Mouse (Mus musculus) mammary gland, adult 2 months (tissue): ENCODE data around the gene Ankrd22. TPM values are rescaled to one million over a fixed set of nuclear protein-coding genes. Genes with fewer than 3 reads are reported as not detected.

Experiments used
- polyA plus RNA-seq: library from polyadenylated mRNA; depleted of rRNA; stranded (reverse); fragments of >200 nt; gene quantifications from 2 replicates; pipeline ENCODE4 v1.2.3, GENCODE M21; 2012; ENCODE audit warnings: low replicate concordance; rRNA removed

The Ankrd22 gene
- polyA plus RNA-seq, result 0.39 TPM in 1 of 2 replicates, not detected in the other

GRCm38 (mm10) chr19:34165891-34166290 lies at the start of gene Ankrd22:
Ankrd22 (minus strand) TSS chr19:34166053.

DNA sequence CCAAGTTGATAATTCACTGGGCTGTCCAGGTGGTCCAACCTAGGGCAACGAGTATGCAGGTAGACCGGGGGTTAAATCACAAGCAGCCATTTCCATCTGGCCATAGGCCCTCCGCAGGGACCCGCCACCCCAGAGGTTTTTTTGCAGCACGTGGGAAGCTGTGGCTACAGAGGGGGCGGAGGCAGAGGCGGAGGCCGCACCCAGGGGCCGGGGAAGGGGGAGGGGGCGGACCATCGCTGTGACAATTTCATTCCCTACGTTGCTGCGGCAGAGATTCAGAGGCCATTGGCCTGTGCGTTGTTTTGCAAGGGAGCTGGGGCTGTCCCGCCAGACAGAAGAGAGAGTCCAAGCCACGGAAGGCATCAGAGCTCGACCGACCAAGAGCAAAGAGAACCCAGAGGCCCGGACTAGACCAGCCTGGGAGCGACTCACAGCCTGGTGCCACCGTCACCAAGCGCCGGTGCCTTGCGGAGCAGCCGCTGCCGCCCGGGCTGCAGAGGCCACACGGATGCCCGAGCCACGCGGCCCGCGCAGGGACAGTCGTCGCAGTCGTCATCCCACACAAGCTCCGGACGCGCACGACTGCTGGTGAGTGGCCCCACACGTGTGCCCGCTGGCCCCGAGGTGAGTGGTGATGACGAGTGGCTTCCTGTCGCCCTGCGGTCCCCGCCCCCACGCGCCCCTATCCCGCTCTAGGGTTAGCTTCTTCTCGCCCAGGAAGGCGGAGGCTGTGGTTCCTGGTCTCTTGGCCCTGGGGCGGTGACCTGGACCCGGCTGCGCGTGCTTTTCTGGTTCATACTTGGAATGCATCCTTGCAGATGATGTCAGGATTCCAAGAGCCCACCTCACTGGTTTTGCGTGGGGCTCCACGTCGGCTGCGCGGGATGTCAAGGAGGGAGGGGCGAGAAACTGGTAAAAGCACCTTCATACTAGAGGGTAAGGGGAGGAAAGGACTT lies 26.4 kb upstream of the Ankrd22 start, which contains the start of gene Stambpl1:
TSS of gene Stambpl1 (plus strand) at position 222 of the 956 bp plus-strand sequence.

GRCm38 (mm10) chr19:34100633-34101032 lies 65.2 kb downstream of the Ankrd22 start, which contains the start of gene Lipm:
Lipm (plus strand) TSS chr19:34100933.

Other genes starting within 250 kb of the Ankrd22 start
- gene Lipf, start 204.9 kb downstream of the Ankrd22 start, polyA plus RNA-seq, result 0.07 TPM in 1 of 2 replicates, not detected in the other
- gene Lipk, start 157.8 kb downstream of the Ankrd22 start, polyA plus RNA-seq, result 0.22 TPM in 1 of 2 replicates, not detected in the other
- gene Lipn, start 98.7 kb downstream of the Ankrd22 start, polyA plus RNA-seq, result 0.36 TPM in 1 of 2 replicates, not detected in the other
- gene Lipm, start 65.1 kb downstream of the Ankrd22 start, polyA plus RNA-seq, result 0.30 TPM in 1 of 2 replicates, not detected in the other
- gene Stambpl1, start 26.2 kb upstream of the Ankrd22 start, polyA plus RNA-seq, result 11.4 TPM in 2 replicates
- gene Acta2, start 89.5 kb upstream of the Ankrd22 start, polyA plus RNA-seq, result 331 and 593 TPM in 2 replicates
- 1.9 and 6.3 TPM in 2 replicates for gene Fas, start 124.6 kb upstream of the Ankrd22 start, polyA plus RNA-seq